Mouse (Mus musculus): Measurements from ENCODE around the gene Tuba1c.
"Not testable (repeated sequence)": the region's sequence is repeated elsewhere in the genome, so short reads cannot be mapped to it uniquely, and the experiment has no call there.

Gene Tuba1c

GRCm38 (mm10) chr15:99071988-99072387, 42.3 kb downstream of the Tuba1c start:
- no peak for DNase-seq

- DNase-seq = no peak
Measured at GRCm38 (mm10) chr15:99074019-99074599, 44.4 kb downstream of the Tuba1c start, which contains the start of gene Troap. Gene Troap (plus strand): TSS chr15:99074575.

GRCm38 (mm10) chr15:99074600-99075333, 45.1 kb downstream of the Tuba1c start:
- peak; percentile 99 for DNase-seq

GRCm38 (mm10) chr15:99076011-99076410, 46.3 kb downstream of the Tuba1c start:
- not testable (repeated sequence) for DNase-seq

GRCm38 (mm10) chr15:99078181-99078910, 48.7 kb downstream of the Tuba1c start:
- DNase-seq = no peak

- DNase-seq = no peak
Measured at GRCm38 (mm10) chr15:99079804-99080203, 50.1 kb downstream of the Tuba1c start.

GRCm38 (mm10) chr15:99082322-99082721, 52.6 kb downstream of the Tuba1c start:
- no peak for DNase-seq

GRCm38 (mm10) chr15:99082840-99083239, 53.1 kb downstream of the Tuba1c start:
- DNase-seq = no peak

- no peak for DNase-seq
Measured at GRCm38 (mm10) chr15:99083258-99083657, 53.6 kb downstream of the Tuba1c start.

- no peak for DNase-seq
Measured at GRCm38 (mm10) chr15:99083867-99084557, 54.3 kb downstream of the Tuba1c start.

- no peak for DNase-seq
Measured at GRCm38 (mm10) chr15:99084618-99085017, 54.9 kb downstream of the Tuba1c start.

GRCm38 (mm10) chr15:99085997-99086396, 56.3 kb downstream of the Tuba1c start:
- no peak for DNase-seq

GRCm38 (mm10) chr15:99087253-99088075, 57.8 kb downstream of the Tuba1c start, which contains the start of gene C1ql4:
Gene C1ql4 (minus strand): TSS chr15:99087817.
- no peak for DNase-seq

Measured in cerebellum, adult 9-11 months (tissue).